Mouse (Mus musculus): ENCODE results near the gene 9230102O04Rik. TPM values are rescaled to one million over a fixed set of nuclear protein-coding genes. Genes with fewer than 3 reads are reported as not detected.

9230102O04Rik gene
- polyA plus RNA-seq, 1 experiment from 2014 or later, result not detected

Other genes starting within 250 kb of the 9230102O04Rik start
- gene 4930412O13Rik, start 8.3 kb downstream of the 9230102O04Rik start, polyA plus RNA-seq (2014; fragmentation: Nextera tagmentation; extraction: Ambion mirVana), result not detected in 2 replicates
- 4.1 and 4.8 TPM in 2 replicates for gene Gata3, start 494 bp upstream of the 9230102O04Rik start, polyA plus RNA-seq (2014; fragmentation: Nextera tagmentation; extraction: Ambion mirVana)
- gene Taf3, start 159.1 kb upstream of the 9230102O04Rik start, polyA plus RNA-seq (2014; fragmentation: Nextera tagmentation; extraction: Ambion mirVana), result 14.3 and 14.6 TPM in 2 replicates
- gene Atp5c1, start 191.0 kb upstream of the 9230102O04Rik start, polyA plus RNA-seq (2014; fragmentation: Nextera tagmentation; extraction: Ambion mirVana), result 614 and 637 TPM in 2 replicates
- gene Kin, start 191.1 kb upstream of the 9230102O04Rik start, polyA plus RNA-seq (2014; fragmentation: Nextera tagmentation; extraction: Ambion mirVana), result 29.1 and 34.0 TPM in 2 replicates
- 7.0 and 7.7 TPM in 2 replicates for gene Itih2, start 241.9 kb upstream of the 9230102O04Rik start, polyA plus RNA-seq (2014; fragmentation: Nextera tagmentation; extraction: Ambion mirVana)